In genomic region chr7:73616015-73616414, GRCm38 (mm10) we compare ENCODE assay signal across 8 mouse cellular contexts.
DNase-seq lines count a peak whose midpoint lies in the region; ATAC-seq lines count a peak whose summit lies in the region.

No protein-coding gene starts in this region.

- whole genome bisulfite sequencing in kidney, embryonic 15.5 days = 18% methylated on average over 11 of the region's 11 CpGs
- 50% methylated on average over 11 of the region's 11 CpGs for WGBS in heart, embryonic 15.5 days
- WGBS in midbrain, embryonic 12.5 days = 26% methylated on average over 11 of the region's 11 CpGs

- H3K4me3 ChIP-seq in kidney, embryonic 15.5 days (replicated peaks) = no peak overlapping the region
- H3K4me3 ChIP-seq in brown adipose tissue, adult 24 weeks (ENCODE audit: insufficient read depth, low read depth, low read length) = no peak overlapping the region
- no peak overlapping the region for H3K4me3 ChIP-seq in heart, embryonic 15.5 days
- no peak overlapping the region for H3K4me3 ChIP-seq in midbrain, embryonic 12.5 days

- H3K4me2 ChIP-seq in kidney, embryonic 15.5 days = peak overlapping the region; percentile 76
- peak overlapping the region; percentile 73; the same call in 1 of the 2 replicates for H3K4me2 ChIP-seq in heart, embryonic 15.5 days
- H3K4me2 ChIP-seq in midbrain, embryonic 12.5 days (replicated peaks) = peak overlapping the region; percentile 80

- no peak for DNase-seq in kidney, postnatal 36 days
- DNase-seq in adrenal gland, adult 18-20 months (ENCODE audit: low spot score in 2 of 2) = no peak
- no peak for DNase-seq in frontal cortex, adult 2 months (ENCODE audit: extremely low spot score in 1 of 2, low spot score in 1 of 2)
- no peak for DNase-seq in left cerebral cortex, adult 9 months (ENCODE audit: low spot score in 2 of 2)

- no peak overlapping the region for H3K9ac ChIP-seq in kidney, embryonic 15.5 days
- no peak overlapping the region for H3K9ac ChIP-seq in heart, embryonic 15.5 days
- no peak overlapping the region for H3K9ac ChIP-seq in midbrain, embryonic 12.5 days (replicated peaks)

- ATAC-seq in kidney, embryonic 15.5 days (replicated peaks; ENCODE audit: low FRiP score) = no peak
- no peak for ATAC-seq in heart, embryonic 15.5 days (replicated peaks; ENCODE audit: insufficient number of reproducible peaks, insufficient read depth, low FRiP score, low read depth)
- no peak for ATAC-seq in midbrain, embryonic 12.5 days (ENCODE audit: low FRiP score, low read depth)

- H3K27me3 ChIP-seq in kidney, embryonic 15.5 days = no peaks in the 10 kb centered on the region
- H3K27me3 ChIP-seq in heart, embryonic 15.5 days = no peaks in the 10 kb centered on the region
- no peaks in the 10 kb centered on the region for H3K27me3 ChIP-seq in midbrain, embryonic 12.5 days

- peak overlapping the region; percentile 98 for H3K27ac ChIP-seq in kidney, embryonic 15.5 days
- peak overlapping the region; percentile 37 for H3K27ac ChIP-seq in brown adipose tissue, adult 24 weeks (replicated peaks; ENCODE audit: low read depth, low read length)
- peak overlapping the region; percentile 99 for H3K27ac ChIP-seq in heart, embryonic 15.5 days
- peak overlapping the region; percentile 100 for H3K27ac ChIP-seq in midbrain, embryonic 12.5 days (replicated peaks)

- no peaks in the 10 kb centered on the region for H3K36me3 ChIP-seq in kidney, embryonic 15.5 days
- no peaks in the 10 kb centered on the region for H3K36me3 ChIP-seq in heart, embryonic 15.5 days
- H3K36me3 ChIP-seq in midbrain, embryonic 12.5 days = no peaks in the 10 kb centered on the region

- H3K9me3 ChIP-seq in kidney, embryonic 15.5 days (replicated peaks) = no peaks in the 10 kb centered on the region
- no peaks in the 10 kb centered on the region for H3K9me3 ChIP-seq in heart, embryonic 15.5 days (replicated peaks)
- no peaks in the 10 kb centered on the region for H3K9me3 ChIP-seq in midbrain, embryonic 12.5 days

- H3K4me1 ChIP-seq in kidney, embryonic 15.5 days = peaks cover 34% of the 10 kb centered on the region
- peaks cover 2% of the 10 kb centered on the region; the same call in 1 of the 2 replicates for H3K4me1 ChIP-seq in brown adipose tissue, adult 24 weeks (ENCODE audit: control insufficient read depth, insufficient read depth, insufficient read length, low read length)
- H3K4me1 ChIP-seq in heart, embryonic 15.5 days (replicated peaks) = peaks cover 29% of the 10 kb centered on the region
- H3K4me1 ChIP-seq in midbrain, embryonic 12.5 days = peaks cover 29% of the 10 kb centered on the region

Comparison
In these comparisons a context has a peak if more than half of its experiments do, and no peak if none do; other contexts are left out.
1. H3K27ac ChIP-seq: peak in every context shown above with its lines; median percentile 100 in midbrain, embryonic 12.5 days; 99 in heart, embryonic 15.5 days; 98 in kidney, embryonic 15.5 days; 37 in brown adipose tissue, adult 24 weeks.